Mouse (Mus musculus) kidney, postnatal 0 days (tissue): ENCODE data around the gene Tmod4. TPM values are rescaled to one million over a fixed set of nuclear protein-coding genes. Genes with fewer than 3 reads are reported as not detected.

Source experiments
- ATAC-seq: fragments of 200-750 bp; cut with Nextera tagmentation; replicated peaks from 2 replicates; pipeline ENCODE4 v1.8.0; 2017; ENCODE audit warnings: low read depth, moderate number of reproducible peaks, moderate TSS enrichment, moderate library complexity; ENCODE audit not compliant: low FRiP score
- DNase-seq: peaks from one replicate; pipeline ENCODE4 v3.0.0-alpha.2; 2016; ENCODE audit warnings: low spot score
- H3K27ac ChIP-seq: fragments of 300-500 bp; sonication (generic); 2 replicates; pipeline ENCODE4 v1.5.1; 2014; ENCODE audit warnings: mild to moderate bottlenecking
- H3K27me3 ChIP-seq: fragments of 300-500 bp; sonication (generic); 2 replicates; pipeline ENCODE4 v1.6.1; 2014; ENCODE audit warnings: low read length, mixed read lengths; ENCODE audit not compliant: insufficient read depth
- H3K36me3 ChIP-seq: fragments of 300-500 bp; sonication (generic); 2 replicates; pipeline ENCODE4 v1.6.1; 2014; ENCODE audit warnings: low read length, mixed read lengths; ENCODE audit not compliant: insufficient read depth
- H3K4me1 ChIP-seq: fragments of 300-500 bp; sonication (generic); replicated peaks from 2 replicates; pipeline ENCODE4 v1.6.1; 2014; ENCODE audit warnings: antibody characterized with exemption, low read length, mixed read lengths; ENCODE audit not compliant: insufficient read depth
- H3K4me2 ChIP-seq: fragments of 300-500 bp; sonication (generic); 2 replicates; pipeline ENCODE4 v1.6.1; 2014; ENCODE audit warnings: mild to moderate bottlenecking, low read length, moderate library complexity, mixed read lengths
- H3K4me3 ChIP-seq: fragments of 300-500 bp; sonication (generic); replicated peaks from 2 replicates; pipeline ENCODE4 v1.5.1; 2014; ENCODE audit warnings: low read depth, low read length
- H3K9ac ChIP-seq: fragments of 300-500 bp; sonication (generic); 2 replicates; pipeline ENCODE4 v1.6.1; 2014; ENCODE audit warnings: low read depth, low read length
- H3K9me3 ChIP-seq: fragments of 300-500 bp; sonication (generic); replicated peaks from 2 replicates; pipeline ENCODE4 v1.6.1; 2016; ENCODE audit warnings: low read length, inconsistent platforms, mixed read lengths
- CTCF ChIP-seq: IDR thresholded peaks from 2 replicates; pipeline ENCODE4 v1.5.1; 2016; ENCODE audit warnings: antibody characterized with exemption, low read depth, mild to moderate bottlenecking, moderate library complexity
- WGBS: fragments of 180-500 bp; shearing (Covaris S2); extraction: QIAGEN DNeasy Blood & Tissue Kit; methylation state at CpG from one replicate; pipeline ENCODE4 v1.1.7; 2014; 5-methylcytosine and 5-hydroxymethylcytosine counted together
- polyA plus RNA-seq: library from polyadenylated mRNA; unstranded; fragments of >200 nt; fragmentation: Nextera tagmentation; extraction: Ambion mirVana; gene quantifications from 2 replicates; pipeline ENCODE4 v1.2.1, GENCODE M21; 2015

The Tmod4 gene
- polyA plus RNA-seq, 1 experiment from 2014 or later: 0.83 TPM

DNA sequence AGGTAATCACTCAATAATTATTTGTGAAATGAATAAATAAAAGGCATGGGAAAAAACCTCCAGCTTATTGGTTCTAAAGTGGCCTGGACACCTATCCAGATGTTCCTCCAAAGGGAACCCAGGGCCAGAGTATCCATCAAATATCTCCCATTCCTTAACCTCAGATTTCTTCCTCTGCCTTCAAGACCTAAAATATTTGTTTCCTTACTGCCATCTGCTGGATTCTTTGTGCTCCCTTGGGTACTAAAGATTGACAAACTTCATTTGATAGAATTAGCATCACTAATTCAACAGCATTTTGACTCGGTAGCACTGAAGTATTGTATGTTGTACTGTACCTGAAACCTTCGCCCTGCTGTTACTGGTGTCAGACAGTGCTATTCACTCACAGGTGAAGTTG lies 16.4 kb upstream of the Tmod4 start:
- no peak for ATAC-seq
- peak; percentile 62 for TF ChIP-seq CTCF
- no peak overlapping the region for H3K27ac ChIP-seq
- H3K9ac ChIP-seq: no peak overlapping the region
- 68% methylated on average over 2 of the region's 2 CpGs for WGBS
- H3K9me3 ChIP-seq: no peaks in the 10 kb centered on the region
- no peak overlapping the region for H3K4me2 ChIP-seq
- H3K4me1 ChIP-seq: peaks cover 12% of the 10 kb centered on the region; the same call in 1 of the 2 replicates
- DNase-seq: peak; percentile 62
- H3K27me3 ChIP-seq: no peaks in the 10 kb centered on the region
- H3K4me3 ChIP-seq: no peak overlapping the region
- no peaks in the 10 kb centered on the region for H3K36me3 ChIP-seq

DNA sequence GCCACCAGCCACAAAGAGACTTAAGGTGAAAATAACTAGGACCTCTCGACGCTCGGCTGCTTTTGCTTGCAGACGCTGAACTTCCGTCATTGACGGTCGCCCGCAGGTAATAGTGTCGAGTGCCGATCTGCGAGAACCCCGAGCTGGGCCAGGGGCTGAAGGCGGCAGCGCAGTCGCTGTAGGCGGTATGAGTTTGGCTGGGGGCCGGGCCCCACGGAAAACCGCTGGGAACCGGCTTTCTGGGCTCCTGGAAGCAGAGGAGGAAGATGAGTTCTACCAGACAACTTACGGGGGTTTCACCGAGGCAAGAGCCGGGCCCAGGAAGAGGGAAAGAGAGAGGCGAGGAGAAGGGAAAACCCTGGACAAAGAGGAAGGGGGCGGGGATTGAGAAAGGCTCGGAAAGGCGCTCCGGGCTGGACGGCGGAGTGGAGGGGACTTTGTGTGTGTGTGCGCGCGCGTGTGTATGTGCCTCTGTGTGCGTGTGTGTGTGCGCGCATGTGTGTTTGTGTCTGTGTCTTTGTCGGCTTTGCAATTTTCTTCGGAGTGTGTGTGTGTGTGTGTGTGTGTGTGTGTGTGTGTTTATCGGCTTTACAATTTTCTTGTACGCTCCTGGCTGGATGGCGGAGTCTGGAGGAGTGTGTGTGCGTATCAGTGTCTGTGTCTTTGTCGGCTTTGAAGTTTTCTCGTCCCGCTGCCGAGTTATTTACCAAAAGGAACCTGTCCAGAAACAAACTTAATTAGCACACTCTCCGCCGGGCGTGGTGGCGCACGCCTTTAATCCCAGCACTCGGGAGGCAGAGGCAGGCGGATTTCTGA lies 13.2 kb upstream of the Tmod4 start, which contains the start of gene Vps72:
Gene Vps72, plus strand, starts transcription at position 112 of the 816 bp plus-strand sequence.
- Histone ChIP-seq H3K27me3 (no peaks in the 10 kb centered on the region), H3K4me3 (peak within 1 kb of the TSS; percentile 78), H3K4me2 (peak within 1 kb of the TSS; percentile 49), H3K27ac (peak within 1 kb of the TSS; percentile 94), H3K36me3 (peaks cover 14% of the 10 kb centered on the region; the same call in 1 of the 2 replicates), H3K9me3 (no peaks in the 10 kb centered on the region), H3K9ac (peak within 1 kb of the TSS; percentile 68), H3K4me1 (peaks cover 7% of the 10 kb centered on the region; the same call in 1 of the 2 replicates)
- DNase-seq: peak; percentile 97
- peak; percentile 57 for ATAC-seq
- WGBS: under 1% methylated on average over 54 of the region's 54 CpGs
- TF ChIP-seq CTCF: no peak

DNA sequence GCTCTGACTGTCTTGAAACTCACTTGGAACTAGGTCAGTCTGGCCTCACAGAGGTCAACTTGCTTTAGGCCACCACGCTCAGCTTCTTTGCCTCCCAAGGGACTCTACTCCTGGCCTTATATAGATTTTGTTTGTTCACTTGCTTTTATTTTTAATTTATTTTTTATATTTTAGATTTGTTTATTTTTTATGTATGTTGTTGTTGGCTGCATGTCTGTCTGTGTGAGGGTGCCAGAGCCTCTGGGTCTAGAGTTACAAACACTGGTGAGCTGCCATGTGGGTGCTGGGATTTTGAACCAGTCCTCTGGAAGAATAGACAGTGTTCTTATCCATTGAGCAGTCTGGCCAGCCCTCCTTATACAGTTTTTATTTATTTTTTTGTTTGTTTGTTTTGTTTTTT lies 11.5 kb upstream of the Tmod4 start:
- Histone ChIP-seq H3K4me3 (no peak overlapping the region), H3K4me2 (peak overlapping the region; percentile 49; the same call in 1 of the 2 replicates), H3K4me1 (peaks cover 7% of the 10 kb centered on the region; the same call in 1 of the 2 replicates), H3K9ac (no peak overlapping the region), H3K36me3 (peaks cover 18% of the 10 kb centered on the region; the same call in 1 of the 2 replicates), H3K27ac (no peak overlapping the region), H3K27me3 (no peaks in the 10 kb centered on the region), H3K9me3 (no peaks in the 10 kb centered on the region)
- WGBS: 84% methylated on average over 1 of the region's 1 CpGs
- no peak for DNase-seq
- no peak for ATAC-seq
- TF ChIP-seq CTCF: no peak

DNA sequence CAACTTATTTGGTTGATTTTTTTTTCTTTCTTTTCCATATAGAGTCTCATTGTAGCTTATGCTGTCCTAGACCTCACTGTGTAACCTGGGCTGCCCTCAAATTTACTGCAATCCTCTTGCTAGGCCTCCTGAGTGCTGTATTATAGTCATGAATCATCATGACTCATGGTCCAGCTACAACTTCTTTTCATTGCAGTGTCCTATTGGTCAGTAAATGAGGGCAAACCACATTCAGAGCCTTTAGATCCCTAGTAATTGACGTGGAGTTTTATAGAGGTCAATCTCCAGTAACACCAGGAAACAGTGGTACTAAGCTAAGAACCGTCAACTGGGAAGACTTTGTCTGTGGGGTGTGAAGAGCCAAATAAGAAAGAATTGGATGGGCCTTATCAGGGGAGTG lies 6.5 kb upstream of the Tmod4 start:
- 74% methylated on average over 2 of the region's 2 CpGs for WGBS
- H3K4me1 ChIP-seq: no peaks in the 10 kb centered on the region
- ATAC-seq (no peak), DNase-seq (no peak)
- H3K9me3 ChIP-seq: no peaks in the 10 kb centered on the region
- H3K4me2 ChIP-seq: no peak overlapping the region
- H3K4me3 ChIP-seq: no peak overlapping the region
- no peak for TF ChIP-seq CTCF
- no peak overlapping the region for H3K27ac ChIP-seq
- no peak overlapping the region for H3K9ac ChIP-seq
- no peaks in the 10 kb centered on the region for H3K27me3 ChIP-seq
- peaks cover 55% of the 10 kb centered on the region for H3K36me3 ChIP-seq

DNA sequence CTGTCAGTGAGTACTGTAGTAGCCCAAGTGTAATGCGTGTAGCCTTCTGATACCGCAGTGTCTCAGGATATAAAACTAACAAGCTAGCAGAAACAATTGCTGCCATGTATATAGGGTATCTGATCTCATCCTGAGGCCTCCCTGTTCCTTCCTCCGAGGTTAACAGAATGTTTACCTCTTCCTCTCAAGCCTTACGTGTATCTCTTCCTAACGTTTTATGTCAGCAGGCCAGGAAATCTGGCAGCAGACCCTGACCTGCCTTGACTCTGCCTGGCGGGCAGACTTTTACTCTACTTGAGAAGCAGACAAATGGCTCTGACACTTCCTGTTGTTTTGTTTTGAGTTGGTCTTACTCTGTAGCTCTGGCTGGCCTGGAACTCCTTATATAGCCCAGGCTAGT lies 2.7 kb upstream of the Tmod4 start:
- H3K4me2 ChIP-seq: no peak overlapping the region
- WGBS: 50% methylated on average over 6 of the region's 6 CpGs
- TF ChIP-seq CTCF: no peak
- DNase-seq: peak; percentile 37
- 0 out of 2 replicates have a peak, but pooled peaks cover 5% of the 10 kb centered on the region for H3K4me1 ChIP-seq
- no peak overlapping the region for H3K9ac ChIP-seq
- H3K36me3 ChIP-seq: peaks cover 41% of the 10 kb centered on the region
- H3K9me3 ChIP-seq: no peaks in the 10 kb centered on the region
- no peak overlapping the region for H3K4me3 ChIP-seq
- peak overlapping the region; percentile 60 for H3K27ac ChIP-seq
- ATAC-seq: no peak
- no peaks in the 10 kb centered on the region for H3K27me3 ChIP-seq

DNA sequence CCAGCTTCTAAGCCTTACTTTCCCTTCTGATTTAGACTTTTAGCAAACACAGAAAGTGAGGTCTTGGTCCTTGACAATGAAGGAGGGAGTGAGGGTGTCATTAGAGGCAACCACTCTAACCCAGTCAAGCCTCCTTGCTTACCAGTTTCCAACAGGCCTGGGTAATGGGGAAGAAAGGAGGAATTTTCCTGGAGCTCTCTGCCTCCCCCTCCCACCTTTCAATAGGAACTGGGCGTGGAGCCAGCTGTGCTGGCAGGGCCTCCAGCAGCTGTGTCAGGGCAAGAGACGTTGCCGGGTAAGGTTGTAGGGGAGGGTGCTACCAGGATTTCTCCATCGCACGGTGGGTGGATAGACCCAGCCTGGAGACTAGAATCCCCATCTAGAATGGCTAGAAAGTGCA lies 696 bp downstream of the Tmod4 start:
- no peaks in the 10 kb centered on the region for H3K27me3 ChIP-seq
- TF ChIP-seq CTCF: no peak
- WGBS: 32% methylated on average over 5 of the region's 5 CpGs
- H3K4me3 ChIP-seq: no peak overlapping the region
- no peak overlapping the region; the same call in 1 of the 2 replicates for H3K27ac ChIP-seq
- peak; percentile 35 for DNase-seq
- no peaks in the 10 kb centered on the region for H3K9me3 ChIP-seq
- H3K9ac ChIP-seq: peak overlapping the region; percentile 23; the same call in 1 of the 2 replicates
- no peak overlapping the region for H3K4me2 ChIP-seq
- H3K36me3 ChIP-seq: peaks cover 24% of the 10 kb centered on the region
- H3K4me1 ChIP-seq: peaks cover 5% of the 10 kb centered on the region; the same call in 1 of the 2 replicates
- ATAC-seq: no peak
